Mouse (Mus musculus): ENCODE results near the gene Chn2. TPM values are rescaled to one million over a fixed set of nuclear protein-coding genes. Genes with fewer than 3 reads are reported as not detected.

Gene Chn2
- polyA plus RNA-seq, 1 experiment from 2014 or later: 6.2 TPM

- no peaks in the 10 kb centered on the region for H3K27me3 ChIP-seq (ENCODE audit: control insufficient read depth, insufficient read depth, low read length)
- ATAC-seq (replicated peaks; ENCODE audit: insufficient number of reproducible peaks, low FRiP score, low TSS enrichment): no peak
- H3K36me3 ChIP-seq (ENCODE audit: control insufficient read depth, insufficient read depth, low read length): no peaks in the 10 kb centered on the region
- H3K9me3 ChIP-seq (replicated peaks; ENCODE audit: control insufficient read depth, low read length): no peaks in the 10 kb centered on the region
- H3K4me1 ChIP-seq (ENCODE audit: control insufficient read depth, insufficient read depth, low read length): no peaks in the 10 kb centered on the region
- no peak overlapping the region for H3K9ac ChIP-seq (ENCODE audit: low read depth, low read length)
- 77% methylated on average over 7 of the region's 7 CpGs for WGBS (ENCODE audit: insufficient replicate concordance)
- no peak overlapping the region for H3K4me2 ChIP-seq
- H3K4me3 ChIP-seq (ENCODE audit: low read depth, low read length): no peak overlapping the region
- H3K27ac ChIP-seq (ENCODE audit: low read depth, low read length): no peak overlapping the region
Observed at GRCm38 (mm10) chr6:54213743-54214142, 174.4 kb downstream of the Chn2 start.

- Histone ChIP-seq H3K27ac (ENCODE audit: low read depth, low read length) (no peak overlapping the region), H3K9me3 (replicated peaks; ENCODE audit: control insufficient read depth, low read length) (no peaks in the 10 kb centered on the region), H3K9ac (ENCODE audit: low read depth, low read length) (no peak overlapping the region), H3K27me3 (ENCODE audit: control insufficient read depth, insufficient read depth, low read length) (no peaks in the 10 kb centered on the region), H3K4me3 (ENCODE audit: low read depth, low read length) (no peak overlapping the region), H3K4me2 (no peak overlapping the region), H3K36me3 (ENCODE audit: control insufficient read depth, insufficient read depth, low read length) (no peaks in the 10 kb centered on the region), H3K4me1 (ENCODE audit: control insufficient read depth, insufficient read depth, low read length) (no peaks in the 10 kb centered on the region)
- 77% methylated on average over 8 of the region's 8 CpGs for WGBS (ENCODE audit: insufficient replicate concordance)
- ATAC-seq (replicated peaks; ENCODE audit: insufficient number of reproducible peaks, low FRiP score, low TSS enrichment): no peak
Observed at GRCm38 (mm10) chr6:54215636-54216035, 176.3 kb downstream of the Chn2 start.

- no peaks in the 10 kb centered on the region for H3K27me3 ChIP-seq (ENCODE audit: control insufficient read depth, insufficient read depth, low read length)
- H3K4me1 ChIP-seq (ENCODE audit: control insufficient read depth, insufficient read depth, low read length): no peaks in the 10 kb centered on the region
- no peak overlapping the region for H3K4me2 ChIP-seq
- no peak overlapping the region for H3K4me3 ChIP-seq (ENCODE audit: low read depth, low read length)
- WGBS (ENCODE audit: insufficient replicate concordance): 67% methylated on average over 5 of the region's 5 CpGs
- no peaks in the 10 kb centered on the region for H3K36me3 ChIP-seq (ENCODE audit: control insufficient read depth, insufficient read depth, low read length)
- ATAC-seq (replicated peaks; ENCODE audit: insufficient number of reproducible peaks, low FRiP score, low TSS enrichment): no peak
- H3K27ac ChIP-seq (ENCODE audit: low read depth, low read length): no peak overlapping the region
- H3K9me3 ChIP-seq (replicated peaks; ENCODE audit: control insufficient read depth, low read length): no peaks in the 10 kb centered on the region
- H3K9ac ChIP-seq (ENCODE audit: low read depth, low read length): no peak overlapping the region
Observed at GRCm38 (mm10) chr6:54216512-54216911, 177.2 kb downstream of the Chn2 start.

- Histone ChIP-seq H3K4me3 (ENCODE audit: low read depth, low read length) (no peak overlapping the region), H3K9ac (ENCODE audit: low read depth, low read length) (no peak overlapping the region), H3K9me3 (replicated peaks; ENCODE audit: control insufficient read depth, low read length) (no peaks in the 10 kb centered on the region), H3K4me1 (ENCODE audit: control insufficient read depth, insufficient read depth, low read length) (no peaks in the 10 kb centered on the region), H3K27me3 (ENCODE audit: control insufficient read depth, insufficient read depth, low read length) (no peaks in the 10 kb centered on the region), H3K4me2 (no peak overlapping the region), H3K27ac (ENCODE audit: low read depth, low read length) (no peak overlapping the region), H3K36me3 (ENCODE audit: control insufficient read depth, insufficient read depth, low read length) (no peaks in the 10 kb centered on the region)
- WGBS (ENCODE audit: insufficient replicate concordance): 52% methylated on average over 14 of the region's 14 CpGs
- no peak for ATAC-seq (replicated peaks; ENCODE audit: insufficient number of reproducible peaks, low FRiP score, low TSS enrichment)
Observed at GRCm38 (mm10) chr6:54220124-54220523, 180.8 kb downstream of the Chn2 start.

- no peaks in the 10 kb centered on the region for H3K36me3 ChIP-seq (ENCODE audit: control insufficient read depth, insufficient read depth, low read length)
- no peaks in the 10 kb centered on the region for H3K4me1 ChIP-seq (ENCODE audit: control insufficient read depth, insufficient read depth, low read length)
- no peaks in the 10 kb centered on the region for H3K9me3 ChIP-seq (replicated peaks; ENCODE audit: control insufficient read depth, low read length)
- H3K4me2 ChIP-seq: no peak overlapping the region
- H3K27ac ChIP-seq (ENCODE audit: low read depth, low read length): no peak overlapping the region
- ATAC-seq (replicated peaks; ENCODE audit: insufficient number of reproducible peaks, low FRiP score, low TSS enrichment): no peak
- H3K4me3 ChIP-seq (ENCODE audit: low read depth, low read length): no peak overlapping the region
- no peak overlapping the region for H3K9ac ChIP-seq (ENCODE audit: low read depth, low read length)
- 83% methylated on average over 4 of the region's 4 CpGs for WGBS (ENCODE audit: insufficient replicate concordance)
- H3K27me3 ChIP-seq (ENCODE audit: control insufficient read depth, insufficient read depth, low read length): no peaks in the 10 kb centered on the region
Observed at GRCm38 (mm10) chr6:54223529-54223928, 184.2 kb downstream of the Chn2 start.

GRCm38 (mm10) chr6:54224325-54224724, 185.0 kb downstream of the Chn2 start:
- H3K4me3 ChIP-seq (ENCODE audit: low read depth, low read length): no peak overlapping the region
- H3K9ac ChIP-seq (ENCODE audit: low read depth, low read length): no peak overlapping the region
- no peak overlapping the region for H3K4me2 ChIP-seq
- WGBS (ENCODE audit: insufficient replicate concordance): 71% methylated on average over 11 of the region's 11 CpGs
- H3K27ac ChIP-seq (ENCODE audit: low read depth, low read length): no peak overlapping the region
- H3K4me1 ChIP-seq (ENCODE audit: control insufficient read depth, insufficient read depth, low read length): no peaks in the 10 kb centered on the region
- no peak for ATAC-seq (replicated peaks; ENCODE audit: insufficient number of reproducible peaks, low FRiP score, low TSS enrichment)
- H3K9me3 ChIP-seq (replicated peaks; ENCODE audit: control insufficient read depth, low read length): no peaks in the 10 kb centered on the region
- H3K27me3 ChIP-seq (ENCODE audit: control insufficient read depth, insufficient read depth, low read length): no peaks in the 10 kb centered on the region
- no peaks in the 10 kb centered on the region for H3K36me3 ChIP-seq (ENCODE audit: control insufficient read depth, insufficient read depth, low read length)

- no peaks in the 10 kb centered on the region for H3K27me3 ChIP-seq (ENCODE audit: control insufficient read depth, insufficient read depth, low read length)
- H3K9me3 ChIP-seq (replicated peaks; ENCODE audit: control insufficient read depth, low read length): no peaks in the 10 kb centered on the region
- no peaks in the 10 kb centered on the region for H3K4me1 ChIP-seq (ENCODE audit: control insufficient read depth, insufficient read depth, low read length)
- 47% methylated on average over 4 of the region's 4 CpGs for WGBS (ENCODE audit: insufficient replicate concordance)
- no peak overlapping the region for H3K4me2 ChIP-seq
- H3K4me3 ChIP-seq (ENCODE audit: low read depth, low read length): no peak overlapping the region
- ATAC-seq (replicated peaks; ENCODE audit: insufficient number of reproducible peaks, low FRiP score, low TSS enrichment): no peak
- no peak overlapping the region for H3K9ac ChIP-seq (ENCODE audit: low read depth, low read length)
- H3K36me3 ChIP-seq (ENCODE audit: control insufficient read depth, insufficient read depth, low read length): no peaks in the 10 kb centered on the region
- no peak overlapping the region for H3K27ac ChIP-seq (ENCODE audit: low read depth, low read length)
Observed at GRCm38 (mm10) chr6:54225327-54225726, 186.0 kb downstream of the Chn2 start.

GRCm38 (mm10) chr6:54227061-54227460, 187.7 kb downstream of the Chn2 start:
- Histone ChIP-seq H3K9ac (ENCODE audit: low read depth, low read length) (no peak overlapping the region), H3K4me1 (ENCODE audit: control insufficient read depth, insufficient read depth, low read length) (no peaks in the 10 kb centered on the region), H3K27me3 (ENCODE audit: control insufficient read depth, insufficient read depth, low read length) (no peaks in the 10 kb centered on the region), H3K9me3 (replicated peaks; ENCODE audit: control insufficient read depth, low read length) (no peaks in the 10 kb centered on the region), H3K4me2 (no peak overlapping the region), H3K4me3 (ENCODE audit: low read depth, low read length) (no peak overlapping the region), H3K27ac (ENCODE audit: low read depth, low read length) (no peak overlapping the region), H3K36me3 (ENCODE audit: control insufficient read depth, insufficient read depth, low read length) (no peaks in the 10 kb centered on the region)
- ATAC-seq (replicated peaks; ENCODE audit: insufficient number of reproducible peaks, low FRiP score, low TSS enrichment): no peak
- 76% methylated on average over 3 of the region's 3 CpGs for WGBS (ENCODE audit: insufficient replicate concordance)

- Histone ChIP-seq H3K27ac (ENCODE audit: low read depth, low read length) (no peak overlapping the region), H3K9ac (ENCODE audit: low read depth, low read length) (no peak overlapping the region), H3K4me2 (no peak overlapping the region), H3K9me3 (replicated peaks; ENCODE audit: control insufficient read depth, low read length) (no peaks in the 10 kb centered on the region), H3K4me1 (ENCODE audit: control insufficient read depth, insufficient read depth, low read length) (no peaks in the 10 kb centered on the region), H3K4me3 (ENCODE audit: low read depth, low read length) (no peak overlapping the region), H3K36me3 (ENCODE audit: control insufficient read depth, insufficient read depth, low read length) (no peaks in the 10 kb centered on the region), H3K27me3 (ENCODE audit: control insufficient read depth, insufficient read depth, low read length) (no peaks in the 10 kb centered on the region)
- ATAC-seq (replicated peaks; ENCODE audit: insufficient number of reproducible peaks, low FRiP score, low TSS enrichment): no peak
- WGBS (ENCODE audit: insufficient replicate concordance): 68% methylated on average over 9 of the region's 9 CpGs
Observed at GRCm38 (mm10) chr6:54228421-54228820, 189.1 kb downstream of the Chn2 start.

All from heart, embryonic 11.5 days (tissue).